Mouse (Mus musculus): Measurements from ENCODE around the gene Mthfd2. TPM values are rescaled to one million over a fixed set of nuclear protein-coding genes. Genes with fewer than 3 reads are reported as not detected.

The Mthfd2 gene
- polyA plus RNA-seq, 1 experiment from 2014 or later: 34.3 TPM

DNA sequence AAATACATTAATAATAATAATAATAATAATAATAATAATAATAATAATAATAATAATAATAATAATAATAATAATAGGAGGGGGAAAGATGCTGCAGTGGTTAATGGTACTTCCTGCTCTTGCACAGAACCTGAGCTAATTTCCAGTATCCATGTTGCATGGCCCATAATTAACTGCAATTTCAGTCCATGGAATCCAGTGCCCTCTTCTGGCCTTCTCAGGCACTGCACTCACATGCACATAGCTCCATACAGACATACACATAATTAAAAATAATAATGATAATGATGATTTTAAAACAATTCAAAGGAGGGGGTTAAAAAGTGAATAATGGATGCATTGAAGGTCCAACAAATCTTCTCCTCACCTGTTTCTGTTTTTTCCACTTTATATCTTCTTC is 60.5 kb downstream of the Mthfd2 start:
- H3K9ac ChIP-seq (ENCODE audit: low read depth, low read length): no peak overlapping the region
- no peak overlapping the region for H3K4me3 ChIP-seq (ENCODE audit: low read length)
- H3K27ac ChIP-seq (ENCODE audit: low read depth, low read length): no peak overlapping the region
- H3K27me3 ChIP-seq (replicated peaks; ENCODE audit: control insufficient read depth, insufficient read depth, low read length): no peaks in the 10 kb centered on the region
- H3K9me3 ChIP-seq (ENCODE audit: control insufficient read depth, low read length): no peaks in the 10 kb centered on the region
- no peak overlapping the region for H3K4me2 ChIP-seq (ENCODE audit: low read length)
- H3K4me1 ChIP-seq (ENCODE audit: control insufficient read depth, insufficient read depth, low read depth, low read length): peaks cover 5% of the 10 kb centered on the region
- H3K36me3 ChIP-seq (ENCODE audit: control insufficient read depth, insufficient read depth, low read length): no peaks in the 10 kb centered on the region
- ATAC-seq: no peak

DNA sequence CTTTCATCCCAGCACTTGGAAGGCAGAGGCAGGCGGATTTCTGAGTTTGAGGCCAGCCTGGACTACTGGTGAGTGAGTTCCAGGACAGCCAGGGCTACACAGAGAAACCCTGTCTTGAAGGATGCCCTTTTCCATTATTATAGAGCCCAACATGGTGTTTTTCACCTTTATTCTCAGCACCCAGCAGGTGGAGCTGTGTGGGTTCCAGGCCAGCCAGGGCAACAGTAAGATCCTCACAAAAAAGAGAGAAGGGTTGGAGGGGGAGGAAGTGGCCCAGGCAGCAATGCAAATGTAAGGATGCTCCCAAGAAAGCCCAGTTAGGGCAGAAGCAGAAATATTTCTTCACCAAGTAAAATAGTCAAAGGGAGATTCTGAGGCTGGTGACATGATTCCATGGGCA is 61.2 kb downstream of the Mthfd2 start:
- H3K4me1 ChIP-seq (ENCODE audit: control insufficient read depth, insufficient read depth, low read depth, low read length): peaks cover 5% of the 10 kb centered on the region
- H3K4me2 ChIP-seq (ENCODE audit: low read length): no peak overlapping the region
- WGBS: 79% methylated on average over 1 of the region's 1 CpGs
- H3K27me3 ChIP-seq (replicated peaks; ENCODE audit: control insufficient read depth, insufficient read depth, low read length): no peaks in the 10 kb centered on the region
- no peaks in the 10 kb centered on the region for H3K9me3 ChIP-seq (ENCODE audit: control insufficient read depth, low read length)
- no peak overlapping the region for H3K4me3 ChIP-seq (ENCODE audit: low read length)
- no peak overlapping the region for H3K9ac ChIP-seq (ENCODE audit: low read depth, low read length)
- H3K27ac ChIP-seq (ENCODE audit: low read depth, low read length): no peak overlapping the region
- no peaks in the 10 kb centered on the region for H3K36me3 ChIP-seq (ENCODE audit: control insufficient read depth, insufficient read depth, low read length)
- ATAC-seq: no peak

Other genes starting within 250 kb of the Mthfd2 start
- gene Pcgf1, start 248.0 kb downstream of the Mthfd2 start, polyA plus RNA-seq (2015; fragmentation: Nextera tagmentation; extraction: Ambion mirVana): 45.2 and 48.8 TPM in 2 replicates
- gene Lbx2, start 239.5 kb downstream of the Mthfd2 start, polyA plus RNA-seq (2015; fragmentation: Nextera tagmentation; extraction: Ambion mirVana): not detected in 2 replicates
- 4.2 and 6.1 TPM in 2 replicates for gene Ccdc142, start 224.3 kb downstream of the Mthfd2 start, polyA plus RNA-seq (2015; fragmentation: Nextera tagmentation; extraction: Ambion mirVana)
- gene Gm42688, start 224.3 kb downstream of the Mthfd2 start, polyA plus RNA-seq (2015; fragmentation: Nextera tagmentation; extraction: Ambion mirVana): 4.9 TPM in 2 replicates
- gene Mrpl53, start 216.9 kb downstream of the Mthfd2 start, polyA plus RNA-seq (2015; fragmentation: Nextera tagmentation; extraction: Ambion mirVana): 107 and 117 TPM in 2 replicates
- gene Mogs, start 210.4 kb downstream of the Mthfd2 start, polyA plus RNA-seq (2015; fragmentation: Nextera tagmentation; extraction: Ambion mirVana): 6.4 and 21.1 TPM in 2 replicates
- gene Wbp1, start 204.3 kb downstream of the Mthfd2 start, polyA plus RNA-seq (2015; fragmentation: Nextera tagmentation; extraction: Ambion mirVana): 146 and 148 TPM in 2 replicates
- gene Ino80b, start 200.5 kb downstream of the Mthfd2 start, polyA plus RNA-seq (2015; fragmentation: Nextera tagmentation; extraction: Ambion mirVana): 13.5 and 14.7 TPM in 2 replicates
- gene Rtkn, start 190.4 kb downstream of the Mthfd2 start, polyA plus RNA-seq (2015; fragmentation: Nextera tagmentation; extraction: Ambion mirVana): 18.9 and 20.3 TPM in 2 replicates
- gene Wdr54, start 169.5 kb downstream of the Mthfd2 start, polyA plus RNA-seq (2015; fragmentation: Nextera tagmentation; extraction: Ambion mirVana): 19.3 and 21.1 TPM in 2 replicates
- 11.0 and 12.9 TPM in 2 replicates for gene 1700003E16Rik, start 169.5 kb downstream of the Mthfd2 start, polyA plus RNA-seq (2015; fragmentation: Nextera tagmentation; extraction: Ambion mirVana)
- 155 and 167 TPM in 2 replicates for gene Dctn1, start 160.0 kb downstream of the Mthfd2 start, polyA plus RNA-seq (2015; fragmentation: Nextera tagmentation; extraction: Ambion mirVana)
- gene Slc4a5, start 106.1 kb downstream of the Mthfd2 start, polyA plus RNA-seq (2015; fragmentation: Nextera tagmentation; extraction: Ambion mirVana): 2.5 and 2.8 TPM in 2 replicates
- gene Mob1a, start 108 bp upstream of the Mthfd2 start, polyA plus RNA-seq (2015; fragmentation: Nextera tagmentation; extraction: Ambion mirVana): 19.4 and 23.9 TPM in 2 replicates
- 55.8 and 64.3 TPM in 2 replicates for gene Bola3, start 23.2 kb upstream of the Mthfd2 start, polyA plus RNA-seq (2015; fragmentation: Nextera tagmentation; extraction: Ambion mirVana)
- 51.4 and 62.2 TPM in 2 replicates for gene Tet3, start 133.2 kb upstream of the Mthfd2 start, polyA plus RNA-seq (2015; fragmentation: Nextera tagmentation; extraction: Ambion mirVana)
- 68.0 and 69.6 TPM in 2 replicates for gene Dguok, start 181.1 kb upstream of the Mthfd2 start, polyA plus RNA-seq (2015; fragmentation: Nextera tagmentation; extraction: Ambion mirVana)
- 3.4 and 3.5 TPM in 2 replicates for gene Actg2, start 210.4 kb upstream of the Mthfd2 start, polyA plus RNA-seq (2015; fragmentation: Nextera tagmentation; extraction: Ambion mirVana)
- gene Stambp, start 246.8 kb upstream of the Mthfd2 start, polyA plus RNA-seq (2015; fragmentation: Nextera tagmentation; extraction: Ambion mirVana): 61.3 and 62.8 TPM in 2 replicates

Data from hindbrain, embryonic 16.5 days (tissue).